Mouse (Mus musculus): ENCODE results near the gene Cadps.
A peak's percentile ranks its signal among the peaks of the same experiment; 100 is the strongest.

Cadps gene

GRCm38 (mm10) chr14:12581657-12582056, 241.2 kb downstream of the Cadps start:
- DNase-seq = no peak

DNA sequence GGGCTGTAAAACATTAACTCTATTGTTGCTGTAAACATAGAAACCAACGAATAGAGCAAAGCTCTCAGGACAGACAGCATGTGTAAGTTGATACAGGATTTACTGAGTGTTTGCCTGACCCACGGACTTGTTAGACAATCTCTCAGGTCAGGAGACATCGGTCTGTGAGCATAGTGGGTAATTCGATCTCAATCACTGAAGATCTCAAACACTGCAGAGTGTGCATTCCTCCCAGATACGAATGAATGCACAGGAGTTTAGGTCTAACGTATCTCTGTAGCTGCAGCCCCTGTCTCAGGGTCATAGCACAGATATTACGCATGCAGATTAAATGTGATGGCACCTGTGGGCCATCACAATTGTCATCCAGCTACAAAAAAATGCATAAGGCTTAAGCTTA, 242.1 kb downstream of the Cadps start:
- DNase-seq = no peak

- no peak for DNase-seq
These were observed 244.7 kb downstream of the Cadps start for GRCm38 (mm10) chr14:12578156-12578555.

DNA sequence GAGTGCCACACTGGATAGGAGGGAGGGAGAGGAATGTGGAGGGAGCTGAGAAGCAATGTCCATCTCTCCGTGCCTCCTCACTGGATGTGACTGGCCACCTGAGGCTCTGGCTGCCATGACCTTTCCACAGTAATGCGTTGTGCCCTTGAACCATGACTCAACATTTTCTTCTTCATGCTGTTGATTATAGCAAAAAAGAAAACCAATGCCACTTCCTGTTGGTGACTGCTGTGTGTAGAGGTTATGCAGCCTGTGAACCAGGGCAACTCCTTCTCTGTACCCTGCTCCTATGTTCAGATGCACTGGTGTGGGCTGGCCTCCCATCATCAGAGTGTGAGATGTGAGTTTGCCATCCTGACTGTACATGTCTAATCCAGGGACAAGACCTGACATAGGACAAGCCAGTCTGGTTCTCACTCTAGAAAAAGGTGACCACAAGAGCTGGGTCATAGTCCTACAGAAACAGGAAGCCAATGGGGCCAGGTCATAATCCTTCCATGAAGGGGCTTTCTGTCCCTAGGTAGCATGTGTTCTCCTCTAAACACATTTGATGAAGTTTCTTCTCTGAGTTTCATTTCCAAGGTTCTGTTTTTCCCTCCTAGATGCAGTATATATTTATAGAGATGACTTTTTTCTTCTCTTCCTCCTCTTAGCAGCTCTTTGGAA, 245.3 kb downstream of the Cadps start:
- DNase-seq = no peak

GRCm38 (mm10) chr14:12575105-12575504, 247.8 kb downstream of the Cadps start:
- peak; percentile 46 to 52 for DNase-seq

DNA sequence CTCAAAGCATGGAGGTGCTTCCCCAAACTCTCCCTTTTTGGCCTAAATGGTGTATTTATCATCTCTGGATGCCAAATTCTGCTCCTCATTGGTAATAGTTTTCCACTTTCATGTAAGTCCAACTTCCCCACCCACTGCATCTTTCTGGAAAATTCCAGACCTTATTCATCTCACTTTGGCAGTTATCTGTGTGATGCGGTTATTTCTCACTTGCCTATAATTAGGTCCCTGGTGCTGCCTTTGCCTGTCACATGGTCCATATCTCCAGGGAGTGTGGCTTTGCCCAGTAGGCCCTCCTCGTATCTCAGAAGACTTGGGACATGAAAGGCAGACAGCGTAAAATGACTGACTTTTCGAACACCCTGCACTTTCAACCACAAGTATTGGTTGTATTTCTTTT, 248.5 kb downstream of the Cadps start:
- DNase-seq = no peak

DNA sequence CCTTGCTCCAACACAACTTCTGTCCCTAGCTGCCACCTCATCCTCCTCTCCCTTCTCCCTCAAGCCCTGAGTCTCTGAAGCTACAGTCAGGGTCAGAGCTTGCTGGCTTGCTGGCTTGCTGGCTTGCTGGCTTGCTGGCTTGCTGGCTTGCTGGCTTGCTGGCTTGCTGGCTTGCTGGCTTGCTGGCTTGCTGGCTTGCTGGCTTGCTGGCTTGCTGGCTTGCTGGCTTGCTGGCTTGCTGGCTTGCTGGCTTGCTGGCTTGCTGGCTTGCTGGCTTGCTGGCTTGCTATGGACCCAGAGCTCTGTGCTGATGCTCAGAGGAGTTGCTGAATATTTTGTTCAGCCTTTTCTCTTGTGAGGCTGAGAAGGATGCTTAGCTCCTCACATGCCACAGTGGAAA, 261.1 kb downstream of the Cadps start:
- DNase-seq = peak; percentile 52 to 58

- DNase-seq = no peak
These were observed 262.7 kb downstream of the Cadps start for GRCm38 (mm10) chr14:12560233-12560577.

DNA sequence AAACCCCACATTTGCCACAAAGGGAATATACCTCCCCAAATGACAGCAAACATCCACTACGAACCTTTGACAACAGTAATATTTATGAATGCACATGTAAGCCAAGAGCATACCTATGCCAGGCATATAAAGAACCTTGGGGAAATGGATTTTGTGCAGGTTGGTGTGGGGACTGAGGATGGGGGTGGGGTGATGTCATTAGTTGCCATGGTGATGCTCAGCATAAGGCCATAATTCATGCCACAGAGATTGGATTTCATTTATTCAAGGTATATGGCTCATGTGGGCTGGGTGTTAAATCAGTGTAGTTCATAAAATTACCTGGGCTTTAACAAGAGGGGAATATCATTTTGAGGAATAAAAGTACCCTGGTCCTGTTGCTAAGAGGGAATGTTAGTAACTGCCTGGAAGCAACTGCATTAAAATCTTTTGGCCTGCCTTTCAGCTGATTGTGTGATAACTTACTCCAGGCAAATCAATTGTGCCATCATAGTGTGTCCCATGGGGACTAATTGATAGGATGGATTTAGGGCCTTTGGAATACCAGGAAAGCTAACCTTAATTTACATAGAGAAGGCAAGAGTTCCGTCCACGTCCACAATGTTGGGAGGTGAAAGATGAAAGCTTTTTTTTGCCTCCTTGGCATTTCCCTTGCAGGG, 263.2 kb downstream of the Cadps start:
- DNase-seq = no peak

GRCm38 (mm10) chr14:12558920-12559573, 263.8 kb downstream of the Cadps start:
- no peak for DNase-seq

DNA sequence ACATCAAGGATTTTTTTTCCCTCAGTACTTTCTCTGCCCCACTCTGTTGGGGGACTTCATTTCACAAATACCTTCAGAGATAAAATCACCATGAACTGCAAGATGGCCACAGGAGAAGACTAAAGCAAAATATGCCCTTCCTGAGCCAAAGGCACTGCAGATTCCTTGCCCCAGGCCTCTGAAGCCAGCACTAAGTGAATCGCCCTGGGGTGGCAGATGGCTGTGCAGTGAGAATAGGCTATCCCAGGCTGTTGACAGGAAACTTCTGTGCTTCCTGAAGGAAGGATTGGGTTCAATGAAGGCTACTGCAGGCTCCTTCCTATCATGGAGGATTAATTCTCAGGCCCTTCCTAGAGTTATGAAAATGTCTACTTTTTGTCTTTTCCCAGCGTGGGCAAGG, 268.4 kb downstream of the Cadps start:
- DNase-seq = peak in 1 of 2 experiments; percentile 32

DNA sequence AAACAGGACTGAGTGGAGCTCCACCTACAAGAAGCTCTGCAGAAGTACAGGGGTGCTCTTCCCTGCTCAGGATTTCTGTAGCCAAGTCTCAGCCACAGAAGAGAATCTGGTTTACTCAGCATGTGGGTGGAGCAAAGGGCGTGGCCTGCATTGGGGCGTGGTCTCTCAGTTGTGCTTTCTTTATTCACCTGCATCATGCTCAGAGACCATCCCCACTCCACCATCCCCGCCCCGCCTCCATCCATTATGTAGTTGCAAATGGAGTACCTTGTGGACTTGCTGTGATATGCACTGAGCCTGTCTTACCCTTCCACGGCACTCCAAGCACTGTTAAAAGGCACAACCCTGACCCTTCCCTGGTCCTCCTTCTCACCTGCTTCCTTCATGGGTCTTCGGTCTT, 271.5 kb downstream of the Cadps start:
- DNase-seq = no peak

GRCm38 (mm10) chr14:12550931-12551330, 271.9 kb downstream of the Cadps start:
- no peak for DNase-seq

- no peak for DNase-seq
These were observed 273.6 kb downstream of the Cadps start for GRCm38 (mm10) chr14:12549290-12549689.

DNA sequence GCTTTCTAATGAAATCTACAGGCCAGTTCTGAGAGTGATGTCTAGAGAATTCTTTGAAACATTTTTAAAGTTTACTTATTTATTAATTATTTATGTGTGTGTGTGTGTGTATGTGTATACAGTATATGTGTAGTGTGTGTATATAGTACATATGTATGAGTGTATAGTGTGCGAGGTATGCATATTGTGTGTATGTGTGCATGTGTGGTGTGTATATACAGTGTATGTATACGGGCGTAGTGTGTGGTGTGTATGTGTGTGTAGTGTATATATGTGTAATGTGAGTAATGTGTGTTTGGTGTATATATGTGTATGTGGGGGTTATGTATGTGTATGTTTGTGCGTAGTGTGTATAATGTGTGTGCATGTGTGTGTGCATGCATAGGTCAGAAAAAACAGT, 275.4 kb downstream of the Cadps start:
- DNase-seq = no peak

DNA sequence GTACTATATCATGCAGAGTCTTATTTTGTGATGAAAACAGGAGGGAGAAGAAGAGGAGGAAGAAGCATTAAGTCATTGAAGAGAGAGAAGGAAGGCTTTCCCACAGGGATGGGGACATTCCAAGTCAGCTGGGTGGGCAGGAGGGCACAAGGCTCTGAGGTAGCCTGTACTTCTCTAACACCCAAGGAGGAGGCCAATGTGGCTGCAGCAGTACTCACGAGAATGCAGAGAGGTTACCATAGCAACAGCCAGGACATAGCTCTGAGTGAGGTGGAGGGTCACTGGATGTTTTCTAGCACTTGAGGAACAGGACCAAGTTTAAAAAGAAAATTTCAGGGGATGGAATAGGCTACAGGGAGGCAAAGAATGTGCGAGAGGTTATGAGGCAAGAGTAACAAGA, 281.1 kb downstream of the Cadps start:
- no peak for DNase-seq

- no peak for DNase-seq
These were observed 283.8 kb downstream of the Cadps start for GRCm38 (mm10) chr14:12539071-12539470.

DNA sequence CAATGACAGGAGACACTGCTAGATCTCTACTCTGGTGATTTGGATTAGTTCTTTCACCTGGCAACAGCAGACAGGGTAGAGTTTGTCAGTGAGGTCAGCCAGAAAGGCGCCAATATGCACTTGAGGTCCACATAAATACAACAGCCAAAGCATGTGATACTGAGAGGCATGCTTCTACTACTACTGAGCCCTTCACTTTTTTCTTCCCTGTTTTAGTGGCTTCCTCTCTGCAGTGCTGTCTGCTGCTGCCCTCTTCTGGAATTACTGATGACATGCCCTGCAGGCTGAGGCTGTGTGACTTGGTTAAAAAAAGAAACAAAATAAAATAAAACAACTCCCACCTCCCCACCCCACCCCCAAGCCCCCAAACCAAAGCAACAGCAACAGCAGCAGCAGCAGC, 291.8 kb downstream of the Cadps start:
- DNase-seq = peak in 1 of 2 experiments; percentile 14

DNA sequence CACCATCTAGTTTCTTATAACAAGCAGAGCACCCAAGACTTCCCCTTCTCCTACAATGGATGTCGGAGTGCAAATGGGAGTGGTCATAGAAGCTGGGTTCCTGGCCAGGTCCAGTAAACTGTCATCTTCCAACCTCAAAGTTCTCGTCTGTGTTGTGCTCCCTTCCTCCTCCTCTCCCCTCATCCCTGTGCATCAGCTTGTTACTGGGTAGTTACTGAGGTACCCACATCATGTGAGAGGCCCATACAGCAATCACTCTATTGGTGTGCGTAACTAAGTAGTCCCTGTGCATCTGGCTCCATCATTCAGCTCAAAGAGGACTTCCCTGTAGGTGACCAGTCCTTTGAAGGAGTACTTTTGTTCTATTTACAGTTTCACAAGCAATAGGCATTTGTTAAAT, 292.3 kb downstream of the Cadps start:
- no peak for DNase-seq

GRCm38 (mm10) chr14:12529961-12530542, 292.8 kb downstream of the Cadps start:
- peak; percentile 54 to 58 for DNase-seq

DNA sequence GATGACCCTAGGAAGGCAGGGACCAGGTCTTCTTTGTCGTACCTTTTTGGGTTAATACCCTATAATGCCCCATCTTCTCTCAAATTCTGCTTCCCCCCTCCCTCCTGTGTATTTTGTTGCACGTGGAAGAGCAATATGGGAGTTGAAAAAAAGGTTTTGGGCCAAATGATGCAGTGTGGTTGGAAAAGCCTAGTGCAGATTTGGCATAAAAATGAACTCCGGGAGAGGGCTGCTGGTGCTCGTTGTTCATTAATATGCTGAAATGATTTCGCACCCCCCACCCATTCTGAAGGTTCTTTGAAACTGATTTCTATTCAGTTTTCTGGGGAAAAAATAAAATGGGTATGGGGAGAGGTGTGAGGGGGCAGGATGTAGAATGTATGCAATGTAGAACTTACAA, 295.6 kb downstream of the Cadps start:
- no peak for DNase-seq

DNA sequence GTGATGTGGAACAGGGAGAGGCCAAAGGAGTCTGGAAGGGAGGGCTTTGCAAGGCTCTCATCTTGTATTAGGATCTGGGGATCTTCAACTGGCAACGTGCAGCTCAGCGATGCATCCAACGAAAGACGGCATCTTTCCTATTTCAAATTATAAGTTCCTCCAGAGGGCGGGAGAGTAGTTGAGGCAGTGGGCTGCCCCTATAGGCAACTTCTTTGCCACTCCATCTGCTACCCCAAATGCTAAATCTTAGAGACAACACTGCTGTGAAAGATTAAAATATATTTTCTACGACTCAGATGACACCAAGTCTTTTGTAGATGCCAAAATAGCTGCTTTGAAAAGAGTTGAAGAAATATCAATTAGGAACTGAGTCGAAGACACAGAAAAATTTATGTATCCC, 315.9 kb downstream of the Cadps start:
- no peak for DNase-seq

DNA sequence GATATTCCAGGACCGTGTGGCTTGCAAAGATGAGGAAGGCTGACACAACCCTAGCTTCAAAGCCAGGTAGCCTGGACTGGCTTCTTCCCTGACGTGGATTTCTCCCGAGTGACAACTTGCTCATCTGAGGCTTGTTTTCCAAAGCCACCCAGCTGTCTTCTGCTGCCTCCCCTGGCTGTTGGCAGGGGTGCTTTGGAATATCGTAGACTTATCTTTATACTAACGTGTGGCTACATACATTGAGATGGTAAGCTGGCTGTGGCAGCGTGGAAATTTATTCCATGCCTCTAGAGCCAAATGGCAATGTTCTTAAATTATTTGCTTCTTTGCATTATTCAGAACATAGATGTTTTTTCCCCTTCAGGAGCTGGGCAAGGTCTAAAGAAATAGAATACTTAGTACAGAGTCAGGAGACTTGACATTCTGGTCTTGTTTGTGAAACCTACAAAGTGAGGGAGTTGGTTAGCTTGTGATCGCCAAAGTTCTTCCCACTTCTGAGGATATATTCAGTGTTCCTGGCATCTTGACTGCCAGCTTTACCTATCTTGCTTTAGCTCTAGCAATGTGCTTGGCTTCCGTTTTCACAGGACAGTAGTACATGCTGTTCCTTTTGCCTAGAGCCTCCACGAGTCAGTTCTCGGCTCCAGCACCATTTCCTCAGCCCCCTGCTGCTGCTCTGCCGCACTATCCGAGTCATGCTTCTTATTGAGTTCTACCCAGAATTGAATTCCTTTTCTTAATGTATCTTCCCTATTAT, 318.5 kb downstream of the Cadps start:
- no peak for DNase-seq

Measured in cerebellum, adult 18-20 months (tissue).